Mouse (Mus musculus): ENCODE data around the gene Mzf1.

Mzf1 gene

GRCm38 (mm10) chr7:13001584-13001983 lies 53.0 kb downstream of the Mzf1 start:
- DNase-seq = no peak

- no peak for DNase-seq
Measured at GRCm38 (mm10) chr7:12998851-12999250, 55.7 kb downstream of the Mzf1 start, which contains the start of gene Trim28. Gene Trim28 (plus strand): TSS chr7:12999114.

GRCm38 (mm10) chr7:12998053-12998452 lies 56.5 kb downstream of the Mzf1 start, which contains the start of gene Slc27a5:
Gene Slc27a5 (minus strand): TSS chr7:12998192.
- no peak for DNase-seq

- DNase-seq = no peak
Measured at GRCm38 (mm10) chr7:12997230-12997629, 57.3 kb downstream of the Mzf1 start.

GRCm38 (mm10) chr7:12995862-12996261 lies 58.7 kb downstream of the Mzf1 start:
- no peak for DNase-seq

GRCm38 (mm10) chr7:12993148-12993547 lies 61.4 kb downstream of the Mzf1 start:
- no peak for DNase-seq

Measured in cerebellum, adult 9-10 months (tissue).